Mouse (Mus musculus): ENCODE measurements around the gene Rcsd1. TPM values are rescaled to one million over a fixed set of nuclear protein-coding genes. Genes with fewer than 3 reads are reported as not detected.

The Rcsd1 gene
- polyA plus RNA-seq, 1 experiment = 10.1 TPM

DNA sequence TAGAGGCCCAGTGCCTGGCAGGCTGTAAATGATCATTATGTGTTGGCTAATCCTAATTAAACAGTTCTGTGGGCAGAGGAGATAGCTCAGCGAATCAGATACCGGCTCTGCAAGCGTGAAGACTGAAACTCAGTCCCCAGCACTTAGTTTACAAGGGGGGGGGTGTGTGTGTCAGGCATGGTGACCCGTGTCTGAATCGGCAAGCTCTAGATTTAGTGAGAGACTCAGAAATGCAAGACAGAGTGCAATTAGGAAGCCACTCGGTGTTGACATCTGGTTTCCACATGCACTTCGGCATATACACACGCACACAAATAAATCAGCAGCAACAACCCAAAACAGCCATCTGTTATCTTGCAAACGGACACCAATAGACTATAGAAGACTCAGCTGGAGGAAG is 8.0 kb downstream of the Rcsd1 start:
- no peak for DNase-seq (ENCODE audit: low read depth)
- TF ChIP-seq CTCF (IDR thresholded peaks at IDR 0.05; ENCODE audit: borderline replicate concordance, extremely low read depth, insufficient read depth, insufficient read length) = no peak
- TF ChIP-seq POLR2A (IDR thresholded peaks at IDR 0.05; ENCODE audit: borderline replicate concordance, extremely low read depth, insufficient read depth, insufficient read length, poor library complexity, severe bottlenecking) = no peak

DNA sequence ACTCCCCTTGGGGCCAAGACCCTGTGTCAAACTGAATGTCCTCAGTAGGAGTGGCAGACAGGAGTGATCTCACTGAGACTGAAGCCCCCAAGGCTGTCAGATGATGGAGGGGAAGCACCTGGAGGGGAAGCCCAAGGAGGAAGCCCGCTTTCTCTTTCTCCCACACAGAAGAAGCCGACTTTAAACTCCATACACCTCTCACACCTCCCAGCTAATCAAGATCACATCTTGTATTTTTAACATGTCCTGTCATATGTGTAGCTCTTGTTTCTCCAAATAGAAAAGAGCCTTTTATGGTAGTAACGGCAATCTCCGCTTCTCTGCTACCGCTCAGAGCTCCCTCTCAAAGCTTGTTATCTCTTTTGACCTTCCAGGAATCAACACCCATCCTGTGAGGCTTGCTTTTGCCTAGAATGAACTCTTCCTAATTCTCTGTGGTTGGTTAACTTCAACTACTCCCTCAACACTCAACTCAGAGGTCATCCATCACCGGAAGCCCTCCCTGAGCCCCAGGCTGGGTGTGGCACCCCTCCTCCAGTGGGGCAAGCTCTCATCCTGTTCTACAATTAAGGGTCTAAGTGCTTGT is 8.5 kb downstream of the Rcsd1 start:
- DNase-seq (ENCODE audit: low read depth) = no peak
- TF ChIP-seq CTCF (IDR thresholded peaks at IDR 0.05; ENCODE audit: borderline replicate concordance, extremely low read depth, insufficient read depth, insufficient read length) (no peak), POLR2A (IDR thresholded peaks at IDR 0.05; ENCODE audit: borderline replicate concordance, extremely low read depth, insufficient read depth, insufficient read length, poor library complexity, severe bottlenecking) (no peak)

DNA sequence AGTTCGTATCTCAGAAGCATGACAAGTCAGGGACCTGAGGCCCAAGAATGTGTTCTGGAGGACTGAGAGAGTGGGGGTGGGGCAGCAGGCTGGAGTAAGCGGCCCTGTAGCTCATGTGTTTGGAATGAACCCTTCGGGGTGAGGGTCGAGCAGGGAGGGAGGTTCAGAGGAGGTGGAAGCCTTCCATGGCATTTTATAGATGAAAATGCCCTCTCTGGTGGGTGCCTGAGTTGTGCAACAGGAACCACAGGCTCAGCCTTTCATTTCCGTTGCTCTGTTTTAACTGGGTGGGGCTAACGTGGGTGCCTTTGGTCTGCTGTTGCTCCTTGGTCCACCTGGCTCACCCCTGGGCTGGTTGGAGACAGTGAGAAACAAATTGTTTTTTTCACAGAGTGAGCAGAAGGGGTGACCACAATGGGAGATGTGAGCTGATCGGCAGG is 9.2 kb downstream of the Rcsd1 start:
- DNase-seq (ENCODE audit: low read depth) = no peak
- TF ChIP-seq POLR2A (IDR thresholded peaks at IDR 0.05; ENCODE audit: borderline replicate concordance, extremely low read depth, insufficient read depth, insufficient read length, poor library complexity, severe bottlenecking) (no peak), CTCF (IDR thresholded peaks at IDR 0.05; ENCODE audit: borderline replicate concordance, extremely low read depth, insufficient read depth, insufficient read length) (no peak)

GRCm38 (mm10) chr1:165697701-165698100 is 11.9 kb downstream of the Rcsd1 start:
- TF ChIP-seq CTCF (IDR thresholded peaks at IDR 0.05; ENCODE audit: borderline replicate concordance, extremely low read depth, insufficient read depth, insufficient read length) (no peak), POLR2A (IDR thresholded peaks at IDR 0.05; ENCODE audit: borderline replicate concordance, extremely low read depth, insufficient read depth, insufficient read length, poor library complexity, severe bottlenecking) (no peak)
- DNase-seq (ENCODE audit: low read depth) = no peak

DNA sequence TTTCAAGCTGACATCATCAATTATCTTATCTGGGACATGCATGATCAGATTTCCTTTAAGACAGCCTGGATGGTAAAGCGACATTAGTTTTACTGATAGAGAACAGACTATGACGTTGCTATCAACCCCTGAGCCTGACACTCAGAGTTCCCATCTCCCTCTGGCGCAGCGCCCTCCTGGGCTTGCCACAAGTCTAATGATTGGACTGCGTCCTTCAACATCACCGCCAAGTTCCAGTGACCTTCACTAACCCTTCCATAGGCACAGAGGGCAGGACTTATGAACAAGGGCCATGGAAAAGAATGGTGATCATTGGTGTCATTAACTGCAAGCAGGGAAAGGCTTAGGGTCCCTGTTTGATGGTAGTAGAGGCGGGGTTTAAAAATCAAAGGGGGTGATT is 12.7 kb downstream of the Rcsd1 start:
- no peak for DNase-seq (ENCODE audit: low read depth)
- TF ChIP-seq CTCF (IDR thresholded peaks at IDR 0.05; ENCODE audit: borderline replicate concordance, extremely low read depth, insufficient read depth, insufficient read length) (no peak), POLR2A (IDR thresholded peaks at IDR 0.05; ENCODE audit: borderline replicate concordance, extremely low read depth, insufficient read depth, insufficient read length, poor library complexity, severe bottlenecking) (no peak)

DNA sequence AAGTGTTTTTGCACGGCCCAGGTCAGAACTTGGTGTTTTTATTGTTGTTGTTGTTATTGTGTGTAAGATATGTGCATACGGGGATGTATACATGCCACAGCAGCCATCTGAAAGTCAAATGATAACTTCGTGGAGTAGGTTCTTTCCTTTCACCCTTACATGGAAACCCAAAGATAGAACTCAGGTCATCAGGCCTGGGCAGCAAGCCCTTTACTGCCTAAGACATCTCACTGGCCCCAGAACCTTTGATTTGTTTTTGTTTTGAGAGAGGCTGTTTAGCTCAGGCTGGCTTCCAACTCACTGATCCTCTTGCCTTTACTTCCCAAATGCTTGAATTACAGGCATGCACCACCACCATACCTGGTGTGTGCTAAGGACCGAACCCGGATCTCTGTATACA is 13.5 kb downstream of the Rcsd1 start:
- TF ChIP-seq POLR2A (IDR thresholded peaks at IDR 0.05; ENCODE audit: borderline replicate concordance, extremely low read depth, insufficient read depth, insufficient read length, poor library complexity, severe bottlenecking) (no peak), CTCF (IDR thresholded peaks at IDR 0.05; ENCODE audit: borderline replicate concordance, extremely low read depth, insufficient read depth, insufficient read length) (no peak)
- DNase-seq (ENCODE audit: low read depth) = no peak

GRCm38 (mm10) chr1:165695392-165696014 is 14.1 kb downstream of the Rcsd1 start:
- TF ChIP-seq POLR2A (IDR thresholded peaks at IDR 0.05; ENCODE audit: borderline replicate concordance, extremely low read depth, insufficient read depth, insufficient read length, poor library complexity, severe bottlenecking) = no peak
- TF ChIP-seq CTCF (IDR thresholded peaks at IDR 0.05; ENCODE audit: borderline replicate concordance, extremely low read depth, insufficient read depth, insufficient read length) = no peak

GRCm38 (mm10) chr1:165693856-165694255 is 15.7 kb downstream of the Rcsd1 start:
- no peak for DNase-seq (ENCODE audit: low read depth)
- no peak for TF ChIP-seq POLR2A (IDR thresholded peaks at IDR 0.05; ENCODE audit: borderline replicate concordance, extremely low read depth, insufficient read depth, insufficient read length, poor library complexity, severe bottlenecking)
- no peak for TF ChIP-seq CTCF (IDR thresholded peaks at IDR 0.05; ENCODE audit: borderline replicate concordance, extremely low read depth, insufficient read depth, insufficient read length)

More at GRCm38 (mm10) chr1:165695392-165696014, 14.1 kb downstream of the Rcsd1 start:
- DNase-seq (ENCODE audit: low read depth) = no peak

GRCm38 (mm10) chr1:165691516-165691915 is 18.0 kb downstream of the Rcsd1 start:
- DNase-seq (ENCODE audit: low read depth) = no peak
- no peak for TF ChIP-seq POLR2A (IDR thresholded peaks at IDR 0.05; ENCODE audit: borderline replicate concordance, extremely low read depth, insufficient read depth, insufficient read length, poor library complexity, severe bottlenecking)
- no peak for TF ChIP-seq CTCF (IDR thresholded peaks at IDR 0.05; ENCODE audit: borderline replicate concordance, extremely low read depth, insufficient read depth, insufficient read length)

GRCm38 (mm10) chr1:165689845-165690244 is 19.7 kb downstream of the Rcsd1 start:
- no peak for TF ChIP-seq CTCF (IDR thresholded peaks at IDR 0.05; ENCODE audit: borderline replicate concordance, extremely low read depth, insufficient read depth, insufficient read length)
- TF ChIP-seq POLR2A (IDR thresholded peaks at IDR 0.05; ENCODE audit: borderline replicate concordance, extremely low read depth, insufficient read depth, insufficient read length, poor library complexity, severe bottlenecking) = no peak
- DNase-seq (ENCODE audit: low read depth) = no peak

DNA sequence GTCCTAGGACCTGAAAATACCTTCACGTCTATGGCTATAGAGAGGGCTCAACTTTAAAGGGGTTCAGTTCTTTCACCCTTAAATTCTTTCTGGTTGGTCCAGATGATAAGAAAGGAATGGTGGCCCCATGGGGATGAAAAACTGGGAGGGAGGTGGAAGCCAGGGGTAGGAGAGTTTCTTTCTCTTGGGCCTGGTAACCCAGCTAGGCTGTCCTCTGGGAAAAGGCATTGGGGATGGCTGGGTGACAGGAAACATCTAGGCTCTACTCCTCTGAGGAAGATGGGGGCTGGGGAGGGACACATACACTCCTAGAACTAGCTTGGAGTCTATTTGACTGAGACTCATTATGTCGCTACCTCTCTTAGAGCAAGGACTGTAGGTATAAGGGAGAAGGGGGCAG is 21.7 kb downstream of the Rcsd1 start:
- TF ChIP-seq POLR2A (IDR thresholded peaks at IDR 0.05; ENCODE audit: borderline replicate concordance, extremely low read depth, insufficient read depth, insufficient read length, poor library complexity, severe bottlenecking) (no peak), CTCF (IDR thresholded peaks at IDR 0.05; ENCODE audit: borderline replicate concordance, extremely low read depth, insufficient read depth, insufficient read length) (no peak)
- no peak for DNase-seq (ENCODE audit: low read depth)

- DNase-seq (ENCODE audit: low read depth) = peak; percentile 52
- TF ChIP-seq POLR2A (IDR thresholded peaks at IDR 0.05; ENCODE audit: borderline replicate concordance, extremely low read depth, insufficient read depth, insufficient read length, poor library complexity, severe bottlenecking) (no peak), CTCF (IDR thresholded peaks at IDR 0.05; ENCODE audit: borderline replicate concordance, extremely low read depth, insufficient read depth, insufficient read length) (no peak)
Measured at GRCm38 (mm10) chr1:165686963-165687362, 22.6 kb downstream of the Rcsd1 start.
